Mouse (Mus musculus): Measurements from ENCODE around the gene Mrpl46.
A peak's percentile ranks its signal among the peaks of the same experiment; 100 is the strongest.

Mrpl46 gene

DNA sequence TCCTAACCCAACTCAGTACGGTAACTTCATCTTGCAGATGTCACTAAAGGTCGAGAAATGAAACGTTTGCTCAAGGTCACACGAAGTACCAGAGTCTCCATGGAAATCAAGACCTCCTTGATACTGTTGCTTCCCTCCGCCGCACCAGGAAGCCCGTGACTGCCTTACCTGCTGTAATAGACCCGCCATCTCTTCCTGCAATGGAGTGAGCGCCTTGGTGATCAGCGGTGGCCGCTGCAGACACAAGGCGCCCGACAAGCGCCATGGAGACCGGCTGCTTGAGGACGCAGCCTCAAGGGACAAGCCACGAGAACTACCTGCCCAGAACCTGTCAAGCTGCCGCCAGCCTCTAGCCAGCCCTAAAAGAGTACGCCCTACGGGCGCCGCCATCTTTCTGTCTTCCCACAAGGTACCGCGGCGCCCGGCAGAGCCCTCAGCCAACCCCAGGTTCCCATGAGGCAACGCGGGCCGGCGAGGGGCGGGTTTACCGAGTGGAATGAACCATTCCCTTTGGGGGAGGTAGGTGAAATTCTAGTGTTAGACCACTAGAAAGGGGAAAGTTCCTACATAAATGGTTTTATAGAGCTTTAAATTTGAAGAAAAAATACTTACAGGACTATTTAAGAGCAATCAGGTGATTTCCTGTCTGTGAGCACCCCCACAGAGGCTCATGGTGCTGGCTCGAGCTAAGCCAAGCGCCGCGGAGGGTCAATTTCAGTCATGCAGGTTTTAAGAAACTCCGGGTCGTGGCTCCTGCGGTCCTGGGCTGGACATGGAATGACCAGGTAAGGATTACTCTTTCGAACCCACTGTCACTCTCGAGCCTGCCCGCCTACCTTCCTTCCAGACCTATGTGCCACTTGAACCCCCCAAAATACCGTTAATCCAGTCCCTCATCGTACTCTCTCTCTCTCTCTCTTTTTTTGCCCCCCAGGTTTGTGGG, at the start of gene Mrpl46, which contains the start of gene Mrps11:
Mrpl46 (minus strand) TSS at position 893 of the 943 bp plus-strand sequence.
Mrps11 (plus strand) TSS at position 481 of the 943 bp plus-strand sequence.
- peak; percentile 70 to 78 for DNase-seq

DNA sequence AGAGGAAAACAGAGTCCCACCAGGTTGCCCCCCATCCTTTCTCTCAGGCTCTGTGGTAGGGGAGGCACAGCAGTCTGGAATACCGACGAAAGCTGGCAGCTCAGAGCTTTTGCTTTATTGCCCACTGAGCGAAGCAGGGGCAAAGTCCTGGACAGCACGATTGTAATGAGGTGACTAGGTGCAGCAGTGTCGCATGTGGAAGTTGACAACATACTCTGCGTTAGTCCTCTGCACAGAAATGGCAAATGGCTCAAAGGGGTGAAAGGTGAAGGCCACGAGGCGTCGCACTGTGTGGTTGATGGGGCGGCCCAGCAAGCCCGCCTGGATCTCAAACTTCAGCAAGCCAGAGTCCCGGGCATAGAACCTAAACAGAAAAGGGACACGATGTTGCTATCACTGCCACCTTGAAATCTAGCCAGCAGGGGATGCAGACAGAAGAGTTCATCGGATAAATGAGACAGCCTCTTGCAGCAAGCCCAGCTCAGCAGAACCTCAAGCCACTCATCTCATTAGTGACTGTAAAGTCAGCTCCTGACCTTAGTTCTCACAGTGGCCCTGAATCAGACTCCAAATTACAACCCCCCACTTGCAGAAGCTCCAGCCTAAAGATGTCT, 44.5 kb upstream of the Mrpl46 start:
- no peak for DNase-seq

DNA sequence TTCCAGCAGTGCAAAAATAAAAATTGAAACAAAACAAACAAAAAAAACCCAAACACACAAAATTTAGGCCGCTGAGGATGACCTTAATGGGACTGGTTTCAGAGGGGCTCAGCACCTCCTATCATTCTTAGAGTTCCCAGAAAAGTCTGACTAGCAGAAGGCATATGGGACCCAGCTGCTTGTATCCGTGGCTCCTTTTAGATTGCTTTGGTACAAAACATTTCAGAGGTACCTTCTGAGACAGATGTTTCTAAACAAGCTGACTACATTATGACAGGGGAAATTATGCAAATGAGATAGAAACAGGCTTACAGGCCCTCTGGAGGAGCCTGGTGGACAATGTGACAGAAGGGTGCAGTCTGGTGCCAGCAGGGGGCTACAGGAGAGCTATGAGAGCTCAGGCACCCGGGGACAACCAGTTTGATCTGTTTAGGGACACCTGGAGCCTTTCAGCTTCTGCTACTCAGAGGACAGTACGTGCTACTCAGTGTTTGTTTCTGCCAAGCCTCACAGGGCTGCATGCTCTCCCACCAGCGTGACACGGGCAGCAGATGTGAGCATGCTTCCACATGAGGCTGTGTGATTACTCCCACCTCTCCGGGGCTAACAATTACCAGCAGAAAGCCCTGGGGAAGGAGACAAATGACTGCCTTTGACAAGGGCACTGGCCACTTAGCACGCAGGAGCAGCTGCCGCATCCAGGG, 43.5 kb upstream of the Mrpl46 start:
- no peak for DNase-seq

DNA sequence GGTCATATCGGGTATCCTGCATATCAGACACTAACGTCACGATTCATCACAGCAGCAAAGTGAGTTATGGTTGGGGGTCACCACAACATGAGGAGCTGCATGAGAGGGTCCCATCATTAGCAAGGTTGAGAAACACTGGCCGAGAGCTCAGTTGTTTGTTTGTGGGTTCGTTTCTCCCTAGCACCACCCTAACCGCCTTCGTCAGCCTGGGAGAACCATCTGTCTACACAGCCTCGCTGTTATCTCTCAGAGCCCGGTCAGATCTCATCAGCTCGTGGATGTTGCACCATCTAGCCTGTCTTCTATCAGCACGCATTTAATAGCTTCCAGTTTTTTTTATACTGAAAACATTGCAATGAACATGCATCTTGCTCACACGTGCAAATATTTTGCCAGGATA, 35.0 kb upstream of the Mrpl46 start:
- DNase-seq: no peak

DNA sequence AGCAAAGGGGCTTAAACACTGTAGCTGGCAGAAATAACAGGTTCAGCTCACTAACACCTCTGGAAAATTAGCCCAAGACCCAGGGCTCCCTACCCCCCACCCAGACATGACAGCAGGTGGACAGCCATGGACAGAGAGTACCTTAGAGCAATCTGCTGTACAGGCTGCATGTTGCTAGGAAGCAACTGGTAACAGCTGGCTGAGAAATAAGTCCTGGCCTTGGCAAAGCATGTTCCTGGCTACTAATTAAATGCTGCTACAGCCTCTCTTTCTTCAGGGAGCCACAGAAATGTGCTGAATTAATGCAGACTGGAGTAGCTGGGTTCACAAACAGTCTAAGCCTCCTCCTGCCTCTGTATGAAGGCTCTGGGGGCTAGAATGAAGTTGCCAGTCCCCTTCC, 31.4 kb upstream of the Mrpl46 start:
- no peak for DNase-seq

DNA sequence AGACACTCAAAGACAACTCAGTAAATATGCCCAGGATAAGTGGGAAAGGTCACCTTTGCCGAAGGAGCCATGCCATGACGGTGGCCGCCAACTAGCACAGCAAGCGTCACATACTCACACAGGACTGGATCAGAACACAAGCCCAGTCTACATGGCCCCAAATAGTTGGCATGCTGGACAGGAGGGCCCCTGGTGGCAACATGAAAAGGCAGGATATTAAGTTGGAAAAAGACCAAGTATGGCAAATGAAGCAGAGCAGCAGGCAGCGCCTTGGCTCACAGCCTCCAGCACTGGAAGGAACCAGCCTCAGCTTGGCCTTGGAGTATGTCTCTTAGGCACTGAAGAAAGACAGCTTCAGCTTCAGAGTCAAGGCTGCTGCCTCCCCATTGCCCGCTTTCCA, 30.5 kb upstream of the Mrpl46 start:
- DNase-seq: no peak

DNA sequence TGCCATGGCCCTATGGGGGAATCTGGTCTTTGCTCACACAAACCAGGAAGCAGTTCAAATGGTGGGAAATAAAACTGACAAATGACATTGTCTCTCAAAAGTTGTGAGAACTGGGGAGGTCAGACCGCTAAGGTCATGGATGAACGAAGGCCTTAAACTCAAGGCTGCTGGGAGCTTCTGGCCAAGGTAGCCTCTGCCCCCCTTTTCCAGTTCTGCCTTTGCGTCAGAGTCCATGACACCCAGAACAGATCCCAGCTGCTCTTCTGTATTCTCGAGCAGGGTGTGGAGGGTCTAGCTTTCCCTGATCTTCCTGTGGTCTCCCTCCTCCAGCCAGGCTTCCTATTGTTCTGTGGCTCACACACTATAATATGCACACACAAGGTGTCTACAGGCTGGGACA, 23.9 kb upstream of the Mrpl46 start:
- DNase-seq: no peak

DNA sequence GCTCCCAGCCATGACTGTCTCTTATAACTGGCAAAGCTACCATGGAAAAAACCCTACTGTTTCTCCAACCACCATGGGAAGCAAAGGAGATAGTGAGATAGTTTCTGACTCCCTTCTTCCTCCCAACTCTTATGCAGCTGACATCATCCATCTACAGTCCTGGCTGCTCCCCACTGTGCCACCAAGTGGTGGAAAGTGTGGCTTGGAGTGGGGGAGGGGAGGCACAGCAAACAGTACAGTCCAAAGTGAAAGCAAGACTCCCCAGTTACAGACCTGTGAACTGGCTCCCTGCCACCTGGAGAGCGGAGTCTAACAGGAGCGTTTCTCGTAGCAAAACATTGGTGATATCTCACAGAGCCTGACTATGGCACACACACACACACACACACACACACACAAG, 20.5 kb upstream of the Mrpl46 start:
- DNase-seq: no peak

DNA sequence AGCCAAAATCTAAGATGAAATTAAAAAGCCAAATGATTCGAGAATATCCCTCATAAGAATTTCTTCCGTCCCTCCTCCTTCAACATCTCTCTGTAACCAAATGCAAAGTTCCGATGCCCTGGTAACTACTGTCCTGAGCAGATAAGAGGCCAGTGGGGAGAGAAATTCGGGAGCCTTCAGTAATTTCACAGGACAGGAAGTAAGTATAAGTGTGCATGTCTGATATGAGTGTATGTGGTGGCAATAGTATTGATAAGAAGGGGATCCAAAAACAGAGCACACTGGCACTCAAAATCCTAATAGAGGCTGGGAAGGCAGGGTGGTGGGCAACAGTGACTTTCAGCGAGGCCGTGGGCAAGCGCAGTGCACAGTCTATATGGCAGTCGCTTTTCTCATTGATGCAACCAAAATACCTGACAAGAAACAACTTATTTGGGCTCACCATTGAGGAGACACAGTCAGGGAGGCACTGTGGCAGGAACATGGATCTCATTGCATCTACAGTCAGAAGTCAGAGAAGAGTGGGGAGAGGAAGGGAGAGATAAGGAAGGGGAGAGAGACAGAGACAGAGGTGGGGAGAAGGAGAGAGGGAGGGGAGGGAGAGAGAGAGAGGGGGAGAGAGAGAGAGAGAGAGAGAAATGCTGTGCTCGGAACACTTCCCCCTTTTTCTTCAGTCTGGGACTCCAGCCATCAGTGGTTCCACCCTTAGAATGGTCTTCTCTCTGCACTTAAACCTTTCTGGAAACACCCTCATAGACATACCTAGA, 16.6 kb upstream of the Mrpl46 start:
- no peak for DNase-seq

DNA sequence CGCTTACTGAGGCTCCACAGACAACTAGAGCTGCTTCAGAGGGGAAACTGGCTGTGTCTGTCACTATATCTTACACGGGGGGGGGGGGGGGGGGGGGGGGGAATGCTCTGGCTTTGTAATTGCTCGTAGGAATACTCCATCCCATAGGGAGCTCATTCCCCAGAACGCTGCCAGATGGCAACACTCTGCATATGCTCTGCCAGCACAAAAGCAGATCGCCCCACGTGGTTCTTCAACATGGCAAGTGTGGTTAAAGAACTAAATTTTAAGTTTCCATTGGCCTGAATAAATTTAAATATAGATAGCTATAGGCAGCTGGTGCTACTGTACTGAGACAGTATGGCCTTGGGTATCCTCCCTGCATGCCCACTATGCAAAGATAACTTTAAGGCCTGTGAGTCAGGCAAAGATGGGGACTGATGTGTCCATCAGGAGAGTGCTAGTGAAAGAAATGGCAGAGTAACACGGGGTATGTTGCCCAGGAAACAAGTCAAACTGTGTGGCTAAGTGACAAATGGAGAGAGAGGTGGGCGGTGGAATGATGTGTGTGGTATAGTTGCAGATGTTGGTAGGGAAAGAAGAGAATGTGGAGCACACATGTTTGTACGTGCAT, 14.6 kb upstream of the Mrpl46 start:
- no peak for DNase-seq

DNA sequence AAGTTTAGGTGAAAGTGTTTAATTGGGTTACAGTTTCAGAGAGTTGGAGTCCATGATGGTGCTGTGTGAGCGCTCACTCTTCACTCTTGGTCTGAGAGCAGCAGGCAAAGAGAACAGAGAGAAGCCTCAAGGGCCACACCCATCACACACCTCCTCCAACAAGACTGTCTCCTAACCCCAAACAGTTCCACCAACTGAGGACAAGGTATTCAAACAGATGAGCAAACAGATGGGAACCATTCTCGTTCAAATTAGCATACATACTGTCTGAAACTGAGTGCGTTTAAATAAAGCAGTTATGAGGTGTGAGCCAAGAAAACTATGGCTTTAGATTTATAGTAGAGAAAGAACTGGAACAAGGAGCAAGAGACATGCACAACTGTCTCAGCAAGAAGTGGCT, 13.3 kb upstream of the Mrpl46 start:
- no peak for DNase-seq

DNA sequence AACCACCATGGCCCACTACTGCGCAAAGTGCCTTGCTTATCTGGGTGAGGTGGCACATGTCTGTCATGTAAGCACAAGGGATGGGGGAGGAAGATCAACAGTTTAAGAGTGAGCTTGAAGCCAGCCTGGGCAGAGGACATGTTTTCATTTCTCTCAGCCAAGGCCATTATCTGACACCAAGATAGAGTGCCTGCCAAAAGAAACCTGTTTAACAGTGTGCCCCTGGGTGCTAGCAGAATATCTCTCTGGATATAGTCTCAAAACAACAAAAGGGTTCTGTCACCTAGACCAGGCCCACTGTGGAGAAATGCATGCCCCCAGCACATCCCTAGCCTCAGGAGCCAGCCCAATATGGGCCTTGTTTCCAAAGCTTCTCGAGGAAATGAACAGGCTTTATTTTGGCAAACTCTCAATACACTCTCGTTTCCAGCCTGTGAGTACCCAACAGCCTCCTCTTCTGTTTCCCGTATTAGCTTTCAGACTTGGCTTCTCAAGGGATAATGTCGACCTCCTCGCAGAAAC, 11.3 kb upstream of the Mrpl46 start:
- no peak for DNase-seq

DNA sequence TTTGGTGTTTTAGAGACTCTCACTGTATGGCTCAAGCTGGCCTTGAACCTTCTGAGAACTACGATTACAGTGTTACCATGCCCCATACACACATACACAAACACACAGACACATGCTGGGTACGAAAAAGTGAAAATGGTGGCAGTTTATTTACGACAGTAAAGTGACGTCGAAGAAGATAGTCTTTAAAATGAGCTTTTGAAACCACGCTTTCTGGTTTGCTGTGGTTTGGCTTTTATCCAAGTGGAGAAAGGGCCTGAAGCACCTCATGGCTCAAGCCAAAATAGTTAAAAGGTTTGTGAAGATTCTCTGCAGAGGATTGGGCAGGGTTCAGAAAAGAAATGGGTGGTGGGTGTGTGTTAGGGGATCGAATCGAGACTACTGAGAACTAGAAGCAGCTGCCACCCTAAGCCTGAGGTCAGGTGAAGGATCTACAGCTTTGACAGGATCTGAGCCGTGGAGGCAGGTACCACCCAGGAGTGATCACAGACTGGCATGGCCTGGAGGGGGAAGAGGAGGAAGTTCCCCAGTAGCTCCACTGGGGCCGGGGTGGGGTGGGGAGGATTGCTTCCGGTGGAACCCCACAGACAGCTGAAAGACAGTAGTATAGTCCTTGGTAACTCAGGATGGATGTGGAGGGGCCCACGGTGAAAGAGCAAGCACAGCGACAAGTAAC, 10.7 kb upstream of the Mrpl46 start:
- DNase-seq: no peak

DNA sequence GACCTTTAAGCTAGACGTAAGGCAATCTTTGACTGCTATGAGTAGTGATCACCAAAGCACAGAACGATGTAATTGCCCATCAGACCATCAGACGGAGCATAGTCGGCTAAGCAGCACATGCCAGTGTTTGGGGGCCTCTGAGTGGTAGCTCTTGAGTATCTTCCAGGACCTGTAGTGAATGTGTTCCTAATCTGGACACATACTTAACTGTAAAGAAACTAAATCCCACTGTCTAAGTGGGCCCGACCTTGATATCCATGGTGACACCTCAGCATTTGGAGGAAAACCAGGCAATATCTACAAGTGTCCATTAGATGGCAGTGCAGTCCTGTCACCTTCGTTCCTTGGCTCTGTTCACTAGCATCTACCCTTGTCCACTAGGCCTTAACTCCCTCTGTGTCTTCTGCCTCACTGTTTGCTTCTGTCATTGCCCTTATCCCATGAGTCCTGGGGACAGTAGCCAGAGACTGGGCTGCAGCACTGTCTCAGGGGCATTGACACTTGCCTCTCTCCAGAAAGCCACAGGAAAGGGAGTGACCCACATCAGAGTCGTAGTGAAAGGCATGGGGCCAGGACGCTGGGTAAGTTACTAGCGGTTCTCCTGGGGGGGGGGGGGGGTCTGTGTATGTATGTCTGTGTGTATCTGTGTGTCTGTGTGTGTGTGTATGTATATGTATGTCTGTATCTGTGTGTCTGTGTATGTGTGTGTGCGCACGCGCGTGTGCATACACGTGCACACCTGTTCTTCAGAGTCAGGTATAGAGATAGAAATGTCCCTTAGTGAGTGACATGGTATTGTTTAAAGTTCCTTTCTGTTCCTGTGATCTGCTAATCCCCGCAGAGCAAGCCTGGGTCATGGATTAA, 8.3 kb upstream of the Mrpl46 start:
- DNase-seq: peak in 1 of 2 experiments; percentile 26

DNA sequence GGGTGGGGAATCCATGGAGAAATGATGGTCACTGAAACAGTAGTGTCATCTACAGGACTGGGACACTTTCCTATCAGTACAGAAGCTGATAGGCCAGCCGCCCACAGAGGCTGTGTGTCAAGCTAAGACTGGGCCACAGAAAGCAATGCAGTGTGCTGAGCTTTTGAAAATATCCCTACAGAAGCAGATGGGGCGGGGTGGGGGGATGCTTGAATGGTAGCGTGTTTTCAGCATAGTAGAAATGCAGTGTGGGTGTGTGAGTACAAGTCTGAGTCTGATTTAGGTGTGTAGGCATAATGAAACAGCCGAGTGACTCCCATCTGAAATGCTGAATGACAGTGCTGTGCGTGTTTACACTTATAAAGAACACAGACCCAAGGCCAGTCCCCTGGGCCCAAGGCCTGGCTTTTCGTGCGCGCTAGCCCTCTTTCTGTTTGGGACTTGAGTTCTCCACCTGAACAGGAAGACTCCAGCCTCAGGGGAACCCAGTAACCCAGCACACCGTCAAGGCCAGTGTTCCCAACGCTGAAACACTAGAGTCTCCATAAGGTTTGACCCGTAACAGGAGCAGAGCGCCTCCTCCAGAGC, 4.6 kb upstream of the Mrpl46 start:
- no peak for DNase-seq

DNA sequence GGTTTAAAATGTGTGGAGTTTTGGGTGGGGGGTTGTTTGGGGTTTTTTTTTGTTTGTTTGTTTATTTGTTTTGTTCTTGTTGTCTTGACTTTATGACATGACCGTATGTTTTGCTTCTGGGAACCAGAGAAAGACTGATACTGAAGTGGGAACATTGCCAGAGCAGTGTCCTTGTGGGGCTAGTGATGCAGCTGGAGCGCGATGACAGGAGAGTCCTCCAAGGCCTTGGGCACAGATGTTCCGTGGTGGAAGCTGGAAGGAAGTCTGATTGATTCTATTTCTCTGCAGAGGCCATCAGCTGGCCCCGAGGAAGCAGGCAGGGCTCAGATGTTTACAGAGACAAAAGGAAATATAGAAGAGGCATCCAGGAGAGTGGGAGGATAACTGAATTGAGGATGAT, 2.6 kb upstream of the Mrpl46 start:
- DNase-seq: no peak

DNA sequence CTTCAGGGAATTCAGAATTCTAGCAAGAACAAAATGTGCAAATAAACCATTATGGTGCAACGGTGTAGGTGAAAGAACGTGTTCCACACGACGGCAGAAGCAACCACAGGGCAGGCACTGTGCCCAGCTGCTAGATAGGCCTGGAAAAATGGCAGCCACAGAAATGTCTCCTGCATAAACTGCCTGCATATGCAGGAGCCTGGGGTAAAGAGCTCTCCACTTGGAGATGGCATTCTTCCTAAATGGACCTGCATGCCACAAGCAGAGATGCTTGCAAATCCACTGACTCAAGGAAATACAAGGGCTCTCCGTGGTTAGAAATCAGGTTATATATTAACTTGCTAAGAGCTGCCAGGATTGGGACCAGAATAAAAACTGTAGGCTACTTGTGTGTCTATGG, 4.6 kb downstream of the Mrpl46 start:
- no peak for DNase-seq

DNA sequence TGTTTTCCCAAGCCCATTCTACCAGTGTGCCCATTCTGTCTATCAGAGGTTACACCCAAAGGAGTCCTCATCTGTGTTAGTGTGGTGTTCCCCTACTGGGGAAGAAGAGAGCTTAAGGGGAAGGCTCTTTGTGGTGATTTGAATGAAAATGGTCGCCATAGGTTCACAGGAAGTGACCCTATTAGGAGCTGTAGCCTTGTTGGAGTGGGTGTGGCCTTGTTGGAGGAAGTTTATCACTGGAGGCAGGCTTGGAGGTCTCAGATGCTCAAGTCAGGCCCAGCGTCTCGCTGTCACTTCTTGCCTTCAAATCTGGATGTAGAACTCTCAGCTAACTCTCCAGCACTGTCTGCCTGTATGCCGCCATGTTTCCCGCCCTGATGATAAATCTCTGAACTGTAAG, 12.4 kb downstream of the Mrpl46 start:
- no peak for DNase-seq

DNA sequence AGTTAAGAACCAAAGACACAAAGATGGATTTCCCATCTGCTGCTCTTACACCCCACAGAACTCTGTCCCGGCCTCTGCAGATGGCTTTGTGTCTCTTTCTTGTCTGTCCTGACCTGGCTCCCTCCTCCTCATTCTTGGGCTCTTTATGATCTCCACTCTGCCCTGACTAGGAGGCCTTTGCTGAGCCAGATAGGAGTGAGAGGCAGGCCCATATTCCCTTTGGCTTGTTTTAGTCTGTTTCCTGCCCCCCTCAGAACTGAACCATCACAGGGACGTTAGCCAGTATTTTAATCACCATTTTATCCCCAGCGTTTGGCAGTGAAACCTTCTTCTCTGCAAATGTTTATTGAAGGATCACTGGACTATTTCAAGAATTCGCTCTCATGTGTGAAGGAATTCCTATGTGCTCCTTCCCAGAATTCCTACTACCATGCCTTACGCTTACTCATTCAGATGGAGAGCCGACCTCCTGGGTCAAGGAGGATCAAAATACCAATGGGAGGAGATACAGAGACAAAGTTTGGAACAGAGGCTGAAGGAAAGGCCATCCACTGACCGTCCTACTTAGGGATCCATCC, 14.2 kb downstream of the Mrpl46 start:
- DNase-seq: no peak
